Mouse (Mus musculus) heart, adult 2 months (tissue): ENCODE results near the gene Hist1h2ag. TPM values are rescaled to one million over a fixed set of nuclear protein-coding genes. Genes with fewer than 3 reads are reported as not detected.

ENCODE experiments used
- DNase-seq, 2 experiments: peaks; one replicate each; pipeline ENCODE4 v3.0.0; 2021
- H3K27ac ChIP-seq: fragments of 200-600 bp; 2 replicates; pipeline ENCODE4 v1.8.1; 2022
- H3K27me3 ChIP-seq: fragments of 200-500 bp; 2 replicates; pipeline ENCODE4 v1.6.1; 2012; ENCODE audit warnings: mild to moderate bottlenecking, low read length, inconsistent platforms, mixed read lengths; ENCODE audit not compliant: control insufficient read depth, insufficient read depth
- H3K36me3 ChIP-seq: fragments of 200-500 bp; 2 replicates; pipeline ENCODE4 v1.6.1; 2012; ENCODE audit warnings: low read length, inconsistent platforms; ENCODE audit not compliant: control insufficient read depth, insufficient read depth
- H3K4me1 ChIP-seq: fragments of 200-500 bp; 2 replicates; pipeline ENCODE4 v1.6.1; 2011; ENCODE audit warnings: low read length; ENCODE audit not compliant: control insufficient read depth, insufficient read depth
- H3K4me3 ChIP-seq: fragments of 200-600 bp; 2 replicates; pipeline ENCODE4 v1.8.1; 2022
- H3K79me2 ChIP-seq: fragments of 200-500 bp; replicated peaks from 2 replicates; pipeline ENCODE4 v1.6.1; 2012; ENCODE audit warnings: mild to moderate bottlenecking, inconsistent platforms, low read length, moderate library complexity, mixed read lengths; ENCODE audit not compliant: control insufficient read depth, insufficient read depth
- H3K9ac ChIP-seq: fragments of 200-500 bp; 2 replicates; pipeline ENCODE4 v1.6.1; 2012; ENCODE audit warnings: low read depth, mild to moderate bottlenecking, control low read depth, inconsistent platforms, low read length, mixed read lengths
- CTCF ChIP-seq: fragments of 200-600 bp; IDR thresholded peaks from 2 replicates; pipeline ENCODE4 v1.8.1; 2022; ENCODE audit warnings: antibody characterized with exemption, mild to moderate bottlenecking, moderate library complexity
- EP300 ChIP-seq: fragments of 200-500 bp; IDR thresholded peaks from 2 replicates; pipeline ENCODE4 v1.6.1; 2011; ENCODE audit warnings: low read depth, low read length, control low read depth; ENCODE audit not compliant: insufficient read depth
- POLR2A ChIP-seq: fragments of 200-500 bp; IDR thresholded peaks from 2 replicates; pipeline ENCODE4 v1.6.1; 2011; ENCODE audit warnings: mild to moderate bottlenecking, low read depth, low read length, control low read depth; ENCODE audit not compliant: insufficient read depth
- WGBS: fragments of 180-500 bp; shearing (Covaris S2); methylation state at CpG from one replicate; pipeline ENCODE4 v1.1.7; 2018; 5-methylcytosine and 5-hydroxymethylcytosine counted together
- intact Hi-C: fragments of 180-260 bp; cut with DNase I; formaldehyde crosslinking; loops from one replicate; pipeline ENCODE4 v1.15.1; 2025
- polyA plus RNA-seq: library from polyadenylated mRNA; depleted of rRNA; stranded (reverse); fragments of >200 nt; gene quantifications from 2 replicates; pipeline ENCODE4 v1.2.3, GENCODE M21; 2012
- total RNA-seq, 2 experiments: library from RNA; stranded (reverse); gene quantifications; 2 replicates each; pipeline ENCODE4 v1.2.3; 2021

The Hist1h2ag gene
- total and polyA plus RNA-seq, 3 experiments: 1.7 to 4.3 TPM; not detected in 1

GRCm38 (mm10) chr13:22026058-22027031 lies 16.4 kb downstream of the Hist1h2ag start:
- TF ChIP-seq CTCF: 0 out of 2 replicates have a peak, but pooled peaks have one; percentile 5
- TF ChIP-seq EP300: peak; percentile 86; the same call in 1 of the 2 replicates
- no peak for TF ChIP-seq POLR2A
- peak overlapping the region; percentile 56 for H3K4me3 ChIP-seq
- H3K79me2 ChIP-seq: no peaks in the 10 kb centered on the region
- intact Hi-C loops: loop anchor here (5.0 to 10.0 kb wide), 6 partner anchors 109 to 1501 kb away; no protein-coding TSS in a partner anchor
- no peaks in the 10 kb centered on the region for H3K36me3 ChIP-seq
- 4% methylated on average over 35 of the region's 35 CpGs for WGBS
- H3K27me3 ChIP-seq: no peaks in the 10 kb centered on the region
- peak; percentile 82 to 91 for DNase-seq
- H3K27ac ChIP-seq: peak overlapping the region; percentile 30
- peak overlapping the region; percentile 66 for H3K9ac ChIP-seq
- H3K4me1 ChIP-seq: no peaks in the 10 kb centered on the region

GRCm38 (mm10) chr13:22022241-22022640 lies 20.5 kb downstream of the Hist1h2ag start:
- Histone ChIP-seq H3K27me3 (no peaks in the 10 kb centered on the region), H3K27ac (no peak overlapping the region; the same call in 1 of the 2 replicates), H3K4me1 (no peaks in the 10 kb centered on the region; the same call in 1 of the 2 replicates), H3K4me3 (peak overlapping the region; percentile 58), H3K9ac (peak overlapping the region; percentile 66; the same call in 1 of the 2 replicates), H3K36me3 (no peaks in the 10 kb centered on the region), H3K79me2 (no peaks in the 10 kb centered on the region)
- intact Hi-C loops: loop anchor here (5.0 to 10.0 kb wide), 4 partner anchors 167 to 1415 kb away; no protein-coding TSS in a partner anchor
- no peak for TF ChIP-seq CTCF
- no peak for TF ChIP-seq POLR2A
- TF ChIP-seq EP300: 0 out of 2 replicates have a peak, but pooled peaks have one; percentile 63
- 2% methylated on average over 9 of the region's 9 CpGs for WGBS
- DNase-seq: peak; percentile 86 to 90

- peak overlapping the region; percentile 49 for H3K27ac ChIP-seq
- H3K9ac ChIP-seq: peak overlapping the region; percentile 66
- no peaks in the 10 kb centered on the region for H3K79me2 ChIP-seq
- intact Hi-C loops: loop anchor here (2.0 to 10.0 kb wide), 6 partner anchors 47 to 1416 kb away; no protein-coding TSS in a partner anchor
- H3K27me3 ChIP-seq: no peaks in the 10 kb centered on the region
- TF ChIP-seq POLR2A (no peak), EP300 (no peak)
- H3K36me3 ChIP-seq: no peaks in the 10 kb centered on the region
- peak overlapping the region; percentile 58 for H3K4me3 ChIP-seq
- DNase-seq: no peak
- WGBS: 2% methylated on average over 11 of the region's 11 CpGs
- H3K4me1 ChIP-seq: no peaks in the 10 kb centered on the region; the same call in 1 of the 2 replicates
These were observed 21.2 kb downstream of the Hist1h2ag start for GRCm38 (mm10) chr13:22021581-22021980.

GRCm38 (mm10) chr13:22020901-22021339 lies 21.8 kb downstream of the Hist1h2ag start:
- intact Hi-C loops: loop anchor here (2.0 to 10.0 kb wide), 6 partner anchors 46 to 1416 kb away; no protein-coding TSS in a partner anchor
- Histone ChIP-seq H3K27ac (no peak overlapping the region; the same call in 1 of the 2 replicates), H3K9ac (peak overlapping the region; percentile 66; the same call in 1 of the 2 replicates), H3K4me1 (no peaks in the 10 kb centered on the region; the same call in 1 of the 2 replicates), H3K36me3 (no peaks in the 10 kb centered on the region), H3K4me3 (peak overlapping the region; percentile 58), H3K79me2 (no peaks in the 10 kb centered on the region), H3K27me3 (no peaks in the 10 kb centered on the region)
- peak; percentile 80 to 85 for DNase-seq
- TF ChIP-seq EP300 (0 out of 2 replicates have a peak, but pooled peaks have one; percentile 51), POLR2A (no peak)
- WGBS: 3% methylated on average over 8 of the region's 8 CpGs

- Histone ChIP-seq H3K79me2 (no peaks in the 10 kb centered on the region), H3K36me3 (no peaks in the 10 kb centered on the region; the same call in 1 of the 2 replicates), H3K4me1 (no peaks in the 10 kb centered on the region; the same call in 1 of the 2 replicates), H3K4me3 (peak overlapping the region; percentile 58), H3K27ac (no peak overlapping the region; the same call in 1 of the 2 replicates), H3K27me3 (peaks cover under 1% of the 10 kb centered on the region; the same call in 1 of the 2 replicates), H3K9ac (peak overlapping the region; percentile 51)
- peak; percentile 46 to 48 for DNase-seq
- TF ChIP-seq EP300 (no peak), POLR2A (no peak), CTCF (no peak)
- intact Hi-C loops: loop anchor here (2.0 to 10.0 kb wide), 6 partner anchors 45 to 1417 kb away; no protein-coding TSS in a partner anchor
- 3% methylated on average over 44 of the region's 44 CpGs for WGBS
These were observed 22.6 kb downstream of the Hist1h2ag start for GRCm38 (mm10) chr13:22019934-22020835.
